Mouse (Mus musculus) brain, embryonic 14.5 days (tissue): ENCODE results near the gene Ccdc120.

Experiments
- CTCF ChIP-seq: fragments of 200-500 bp; IDR thresholded peaks from 2 replicates; pipeline ENCODE4 v1.5.1; 2012; ENCODE audit warnings: inconsistent platforms, mild to moderate bottlenecking, moderate library complexity, borderline replicate concordance; ENCODE audit not compliant: insufficient read depth, insufficient read length; ENCODE audit errors: extremely low read depth
- POLR2A ChIP-seq: fragments of 200-500 bp; IDR thresholded peaks from 2 replicates; pipeline ENCODE4 v1.6.1; 2012; ENCODE audit warnings: mild to moderate bottlenecking, inconsistent platforms, borderline replicate concordance; ENCODE audit not compliant: poor library complexity, insufficient read depth, insufficient read length, severe bottlenecking; ENCODE audit errors: extremely low read depth

GRCm38 (mm10) chrX:7692862-7693261, 57.8 kb downstream of the Ccdc120 start:
- TF ChIP-seq CTCF: no peak
- TF ChIP-seq POLR2A: no peak
